Mouse (Mus musculus): ENCODE data around the gene Glg1. TPM values are rescaled to one million over a fixed set of nuclear protein-coding genes. Genes with fewer than 3 reads are reported as not detected.
"Not testable (repeated sequence)": the region's sequence is repeated elsewhere in the genome, so short reads cannot be mapped to it uniquely, and the experiment has no call there.

The Glg1 gene
- total RNA-seq (2021) = 100 to 1,000 TPM; 107 to 114 TPM

GRCm38 (mm10) chr8:111258631-111259407 lies at the start of gene Glg1:
TSS of gene Glg1 (minus strand) at chr8:111259216.
- intact Hi-C loops (cut with DNase I) = no loop called here

GRCm38 (mm10) chr8:111305031-111305730 lies 46.2 kb upstream of the Glg1 start:
- intact Hi-C loops (cut with DNase I) = no loop called here
- peak; percentile 23 for DNase-seq

More at GRCm38 (mm10) chr8:111258631-111259407, at the start of gene Glg1:
- DNase-seq = peak; percentile 95

GRCm38 (mm10) chr8:111304359-111304758 lies 45.3 kb upstream of the Glg1 start:
- intact Hi-C loops (cut with DNase I) = no loop called here
- DNase-seq = no peak

GRCm38 (mm10) chr8:111303076-111303803 lies 44.2 kb upstream of the Glg1 start:
- DNase-seq; intact Hi-C loops (cut with DNase I): not testable (repeated sequence)

GRCm38 (mm10) chr8:111300597-111301546 lies 41.9 kb upstream of the Glg1 start:
- DNase-seq = no peak
- intact Hi-C loops (cut with DNase I) = no loop called here

- intact Hi-C loops (cut with DNase I) = no loop called here
- peak; percentile 98 for DNase-seq
Measured at GRCm38 (mm10) chr8:111299821-111300568, 41.0 kb upstream of the Glg1 start, which contains the start of gene Rfwd3. TSS of gene Rfwd3 (minus strand) at chr8:111300222.

GRCm38 (mm10) chr8:111299363-111299820 lies 40.4 kb upstream of the Glg1 start:
- DNase-seq = peak; percentile 36
- intact Hi-C loops (cut with DNase I) = no loop called here

- peak; percentile 24 for DNase-seq
- intact Hi-C loops (cut with DNase I) = no loop called here
Measured at GRCm38 (mm10) chr8:111298011-111298410, 39.0 kb upstream of the Glg1 start.

- DNase-seq = no peak
- intact Hi-C loops (cut with DNase I) = no loop called here
Measured at GRCm38 (mm10) chr8:111291733-111292132, 32.7 kb upstream of the Glg1 start.

- DNase-seq = no peak
- intact Hi-C loops (cut with DNase I) = no loop called here
Measured at GRCm38 (mm10) chr8:111290586-111290985, 31.6 kb upstream of the Glg1 start.

- intact Hi-C loops (cut with DNase I) = no loop called here
- no peak for DNase-seq
Measured at GRCm38 (mm10) chr8:111285603-111286002, 26.6 kb upstream of the Glg1 start.

GRCm38 (mm10) chr8:111282093-111282492 lies 23.1 kb upstream of the Glg1 start:
- DNase-seq = no peak
- intact Hi-C loops (cut with DNase I) = no loop called here

GRCm38 (mm10) chr8:111268277-111268676 lies 9.3 kb upstream of the Glg1 start:
- intact Hi-C loops (cut with DNase I) = no loop called here
- no peak for DNase-seq

GRCm38 (mm10) chr8:111266161-111266560 lies 7.1 kb upstream of the Glg1 start:
- intact Hi-C loops (cut with DNase I); DNase-seq: not testable (repeated sequence)

GRCm38 (mm10) chr8:111264693-111265220 lies 5.7 kb upstream of the Glg1 start:
- intact Hi-C loops (cut with DNase I) = no loop called here
- DNase-seq = no peak

GRCm38 (mm10) chr8:111261981-111262381 lies 3.0 kb upstream of the Glg1 start:
- peak; percentile 38 for DNase-seq
- intact Hi-C loops (cut with DNase I) = no loop called here

GRCm38 (mm10) chr8:111260251-111260650 lies 1.2 kb upstream of the Glg1 start:
- intact Hi-C loops (cut with DNase I) = no loop called here

GRCm38 (mm10) chr8:111259408-111259741 lies 359 bp upstream of the Glg1 start:
- intact Hi-C loops (cut with DNase I) = no loop called here
- no peak for DNase-seq

More at GRCm38 (mm10) chr8:111260251-111260650, 1.2 kb upstream of the Glg1 start:
- no peak for DNase-seq

GRCm38 (mm10) chr8:111258010-111258630 lies 896 bp downstream of the Glg1 start:
- intact Hi-C loops (cut with DNase I) = no loop called here
- no peak for DNase-seq
